Comparison of ENCODE assay signal across 16 mouse cellular contexts in genomic region chr12:104827721-104828120, GRCm38 (mm10). TPM values are rescaled to one million over a fixed set of nuclear protein-coding genes. Genes with fewer than 3 reads are reported as not detected.
DNase-seq lines count a peak whose midpoint lies in the region; ATAC-seq and TF ChIP-seq lines count a peak whose summit lies in the region.
"Had no signal": no experiment of that assay in that cellular context is flagged by ENCODE, and none has a peak within 500 bp of the region (broad histone marks: within the 10 kb centered on the region; RNA-seq: fewer than 3 reads in every experiment).

No protein-coding gene starts in this region.

- 7% methylated on average over 6 of the region's 6 CpGs for WGBS in forebrain, embryonic 14.5 days

- no peak overlapping the region for H3K4me2 ChIP-seq in forebrain, embryonic 14.5 days (ENCODE audit: low read length)
- H3K4me2 ChIP-seq: heart, embryonic 12.5 days; hindbrain, embryonic 12.5 days; neural tube, embryonic 12.5 days had no signal

- no peak overlapping the region for H3K9ac ChIP-seq in forebrain, embryonic 14.5 days (ENCODE audit: low read length)
- H3K9ac ChIP-seq: heart, embryonic 12.5 days; hindbrain, embryonic 12.5 days; neural tube, embryonic 12.5 days had no signal

- DNase-seq in layer of hippocampus, adult 2 months (ENCODE audit: low spot score in 2 of 2): no peak
- no peak for DNase-seq in layer of hippocampus, postnatal 25 days (ENCODE audit: extremely low spot score in 1 of 2, low spot score in 1 of 2)
- peak; percentile 37 for DNase-seq in right cerebral cortex, postnatal 4 days
- DNase-seq in right cerebral cortex, postnatal 10 days (ENCODE audit: low spot score in 2 of 2): no peak
- peak; percentile 81 for DNase-seq in forebrain, embryonic 14.5 days (ENCODE audit: low spot score)
- no peak for DNase-seq in spleen, postnatal 36 days (ENCODE audit: low spot score in 2 of 2)
- DNase-seq: adrenal gland, adult 2 months; cerebellum, adult 9-10 months; heart, postnatal 14 days; kidney, adult 9 months; lung, postnatal 14 days; right cerebral cortex, postnatal 25 days had no signal

- no peaks in the 10 kb centered on the region for H3K27me3 ChIP-seq in forebrain, embryonic 14.5 days (replicated peaks; ENCODE audit: control insufficient read depth, insufficient read depth, low read length)
- H3K27me3 ChIP-seq: neural tube, embryonic 12.5 days had no signal

- H3K36me3 ChIP-seq in forebrain, embryonic 14.5 days (ENCODE audit: control insufficient read depth, insufficient read depth, low read length): no peaks in the 10 kb centered on the region
- H3K36me3 ChIP-seq: heart, embryonic 12.5 days; hindbrain, embryonic 12.5 days; neural tube, embryonic 12.5 days had no signal

- no peak overlapping the region for H3K4me3 ChIP-seq in layer of hippocampus, adult 2 months
- no peak overlapping the region for H3K4me3 ChIP-seq in forebrain, embryonic 14.5 days (ENCODE audit: low read depth, low read length)
- H3K4me3 ChIP-seq: heart, embryonic 12.5 days; hindbrain, embryonic 12.5 days; neural tube, embryonic 12.5 days had no signal

- peak; percentile 55 for ATAC-seq in forebrain, embryonic 14.5 days
- no peak for ATAC-seq in frontal cortex, adult (ENCODE audit: low TSS enrichment)

- peak overlapping the region; percentile 64 for H3K27ac ChIP-seq in layer of hippocampus, adult 2 months
- no peak overlapping the region for H3K27ac ChIP-seq in forebrain, embryonic 14.5 days (ENCODE audit: low read depth, low read length)
- H3K27ac ChIP-seq: hindbrain, embryonic 12.5 days; neural tube, embryonic 12.5 days had no signal

- no peaks in the 10 kb centered on the region for H3K9me3 ChIP-seq in forebrain, embryonic 14.5 days (replicated peaks; ENCODE audit: control insufficient read depth, low read length)
- H3K9me3 ChIP-seq: heart, embryonic 12.5 days; neural tube, embryonic 12.5 days had no signal

- no peak for TF ChIP-seq CTCF in layer of hippocampus, adult 2 months (conservative IDR thresholded peaks at IDR 0.05)

- peaks cover 23% of the 10 kb centered on the region for H3K4me1 ChIP-seq in forebrain, embryonic 14.5 days (ENCODE audit: control insufficient read depth, insufficient read depth, low read length)

RNA-seq across cellular contexts. Expression of gene Clmn, which starts 37.2 kb away (rescaled TPM):
- 100 to 1,000 TPM; 103 to 108 TPM for total RNA-seq in layer of hippocampus, adult 2 months (2021)
- total RNA-seq in layer of hippocampus, postnatal 25 days (2021): 10 to 100 TPM; 81.0 to 83.2 TPM
- 0.33 and 0.72 TPM in 2 replicates for polyA plus RNA-seq in forebrain, embryonic 14.5 days (2014; fragmentation: Nextera tagmentation; extraction: Ambion mirVana)

Comparison
In these comparisons a context has a peak if more than half of its experiments do, and no peak if none do; other contexts are left out.
1. DNase-seq: peak in right cerebral cortex, postnatal 4 days (single experiment) and forebrain, embryonic 14.5 days (single experiment); none in layer of hippocampus, adult 2 months (0 of 2), layer of hippocampus, postnatal 25 days (0 of 2), right cerebral cortex, postnatal 10 days (0 of 2) and spleen, postnatal 36 days (0 of 2).